Mouse (Mus musculus): ENCODE results near the gene Nppa.
A peak's percentile ranks its signal among the peaks of the same experiment; 100 is the strongest.

- TF ChIP-seq POLR2A (IDR thresholded peaks at IDR 0.05; ENCODE audit: insufficient read depth, low read length), result no peak
- no peak for TF ChIP-seq EP300 (IDR thresholded peaks at IDR 0.05; ENCODE audit: insufficient read depth, low read depth, low read length)
- peak; percentile 64 for TF ChIP-seq CTCF (IDR thresholded peaks at IDR 0.05; ENCODE audit: low read depth, low read length)
Observed at GRCm38 (mm10) chr4:147959881-147960831, 40.4 kb upstream of the Nppa start.
